Mouse (Mus musculus) stomach, postnatal 0 days (tissue): ENCODE measurements around the gene E2f3.

Experiments used
- CTCF ChIP-seq: IDR thresholded peaks from 2 replicates; pipeline ENCODE4 v1.5.1; 2016; ENCODE audit warnings: antibody characterized with exemption, low read depth, mild to moderate bottlenecking, moderate library complexity
- EP300 ChIP-seq: optimal IDR thresholded peaks from 2 replicates; pipeline ENCODE3; 2016; ENCODE audit warnings: antibody characterized with exemption

DNA sequence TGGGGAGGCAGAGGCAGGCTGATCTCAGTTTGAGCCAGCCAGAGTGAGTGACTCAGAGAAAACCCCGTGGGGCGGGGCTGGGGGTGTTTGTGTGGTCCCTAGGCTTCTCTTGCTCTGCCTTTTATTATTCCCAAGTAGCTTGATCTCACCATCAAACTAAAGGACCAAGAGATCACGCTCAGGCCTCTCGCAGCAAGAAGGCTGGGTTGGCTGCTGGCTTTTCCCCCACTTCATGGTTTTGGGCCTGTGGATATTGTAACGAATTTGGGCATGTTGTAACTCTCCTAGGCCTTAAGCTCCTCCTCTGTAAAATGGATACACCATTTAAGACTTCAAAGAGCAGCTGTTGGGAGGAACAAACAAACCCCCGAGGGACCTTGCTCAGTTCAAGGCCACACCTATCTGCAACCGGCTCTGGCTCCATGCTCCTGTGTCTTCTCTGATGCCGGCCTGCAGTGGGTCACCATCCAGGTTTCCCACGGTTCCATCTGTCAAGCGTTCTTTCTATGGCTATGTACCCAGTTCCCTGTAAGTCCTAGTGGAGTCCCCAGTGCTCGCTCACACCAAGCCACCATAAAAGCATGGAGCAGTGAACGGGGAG is 28.9 kb downstream of the E2f3 start:
- TF ChIP-seq EP300, result no peak
- TF ChIP-seq CTCF, result no peak
